In the genomic region with DNA sequence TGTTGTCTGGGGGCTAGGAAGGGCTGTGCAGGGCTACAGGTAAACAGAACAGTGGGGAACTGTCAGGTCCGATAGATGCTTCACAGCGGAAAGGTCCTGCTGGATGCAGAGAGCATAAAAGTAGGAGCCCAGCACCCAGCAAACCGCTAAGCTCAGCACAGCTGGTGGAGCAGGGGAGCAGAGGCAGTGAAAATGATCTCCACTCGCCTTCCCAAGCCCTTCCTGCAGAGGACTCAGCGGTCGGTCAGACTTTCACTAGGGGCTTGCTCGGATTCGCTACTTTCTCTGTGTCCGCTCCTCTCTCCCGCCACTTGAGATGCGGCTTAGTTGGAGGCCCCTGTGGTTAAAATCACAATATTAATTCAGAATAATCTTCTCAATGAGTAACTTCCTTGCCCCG, we compare ENCODE assay signal across 10 mouse cellular contexts. TPM values are rescaled to one million over a fixed set of nuclear protein-coding genes. Genes with fewer than 3 reads are reported as not detected.
DNase-seq lines count a peak whose midpoint lies in the region; ATAC-seq and TF ChIP-seq lines count a peak whose summit lies in the region.
"Had no signal": no experiment of that assay in that cellular context is flagged by ENCODE, and none has a peak within 500 bp of the region (broad histone marks: within the 10 kb centered on the region; RNA-seq: fewer than 3 reads in every experiment).

No protein-coding gene starts in this region.

- peaks cover 10% of the 10 kb centered on the region; the same call in 1 of the 2 replicates for H3K27me3 ChIP-seq in forebrain, embryonic 10.5 days (ENCODE audit: poor library complexity, severe bottlenecking)
- H3K27me3 ChIP-seq in forebrain, postnatal 0 days (ENCODE audit: insufficient read depth, low read length) = 0 out of 2 replicates have a peak, but pooled peaks cover 4% of the 10 kb centered on the region
- H3K27me3 ChIP-seq in intestine, embryonic 16.5 days (replicated peaks; ENCODE audit: control insufficient read depth, insufficient read depth, low read length) = no peaks in the 10 kb centered on the region
- no peaks in the 10 kb centered on the region for H3K27me3 ChIP-seq in intestine, postnatal 0 days (replicated peaks; ENCODE audit: control insufficient read depth, insufficient read depth, low read length)
- H3K27me3 ChIP-seq in E14TG2a.4 (ENCODE audit: insufficient read depth, low read length) = no peaks in the 10 kb centered on the region
- H3K27me3 ChIP-seq in limb, embryonic 11.5 days (ENCODE audit: control insufficient read depth, insufficient read depth, low read length) = no peaks in the 10 kb centered on the region
- H3K27me3 ChIP-seq: forebrain, embryonic 15.5 days had no signal

- H3K4me2 ChIP-seq in forebrain, postnatal 0 days (ENCODE audit: low read depth) = no peak overlapping the region
- H3K4me2 ChIP-seq in intestine, embryonic 16.5 days (ENCODE audit: low read depth, low read length) = no peak overlapping the region
- H3K4me2 ChIP-seq in intestine, postnatal 0 days (replicated peaks; ENCODE audit: low read depth) = no peak overlapping the region
- H3K4me2 ChIP-seq in limb, embryonic 11.5 days (ENCODE audit: low read depth, severe bottlenecking) = peak overlapping the region; percentile 26; the same call in 1 of the 2 replicates
- H3K4me2 ChIP-seq: forebrain, embryonic 15.5 days had no signal

- TF ChIP-seq CTCF in forebrain, postnatal 0 days (IDR thresholded peaks at IDR 0.05; ENCODE audit: low read depth) = no peak
- no peak for TF ChIP-seq CTCF in intestine, postnatal 0 days (IDR thresholded peaks at IDR 0.05; ENCODE audit: low read depth)
- no peak for TF ChIP-seq CTCF in E14TG2a.4 (conservative IDR thresholded peaks at IDR 0.05; ENCODE audit: low read length)

- no peak overlapping the region; the same call in 1 of the 2 replicates for H3K27ac ChIP-seq in forebrain, embryonic 10.5 days
- no peak overlapping the region for H3K27ac ChIP-seq in forebrain, postnatal 0 days (ENCODE audit: low read depth, low read length)
- no peak overlapping the region for H3K27ac ChIP-seq in intestine, embryonic 16.5 days (ENCODE audit: low read length)
- no peak overlapping the region for H3K27ac ChIP-seq in intestine, postnatal 0 days (ENCODE audit: low read depth, low read length)
- no peak overlapping the region for H3K27ac ChIP-seq in limb, embryonic 11.5 days (replicated peaks; ENCODE audit: low read depth, low read length)
- H3K27ac ChIP-seq: forebrain, embryonic 15.5 days had no signal

- no peaks in the 10 kb centered on the region for H3K36me3 ChIP-seq in forebrain, embryonic 10.5 days (replicated peaks)
- no peaks in the 10 kb centered on the region for H3K36me3 ChIP-seq in forebrain, postnatal 0 days (ENCODE audit: insufficient read depth)
- no peaks in the 10 kb centered on the region for H3K36me3 ChIP-seq in intestine, embryonic 16.5 days (ENCODE audit: control insufficient read depth, insufficient read depth, low read length)
- no peaks in the 10 kb centered on the region for H3K36me3 ChIP-seq in intestine, postnatal 0 days (ENCODE audit: control insufficient read depth, insufficient read depth)
- no peaks in the 10 kb centered on the region for H3K36me3 ChIP-seq in E14TG2a.4 (ENCODE audit: insufficient read depth, low read length)
- no peaks in the 10 kb centered on the region for H3K36me3 ChIP-seq in limb, embryonic 11.5 days (ENCODE audit: control insufficient read depth, insufficient read depth, low read length)
- H3K36me3 ChIP-seq: forebrain, embryonic 15.5 days had no signal

- no peak overlapping the region for H3K9ac ChIP-seq in forebrain, postnatal 0 days
- H3K9ac ChIP-seq in intestine, embryonic 16.5 days (ENCODE audit: low read depth, low read length) = peak overlapping the region; percentile 5; the same call in 1 of the 2 replicates
- H3K9ac ChIP-seq in intestine, postnatal 0 days (ENCODE audit: low read depth, low read length) = no peak overlapping the region
- H3K9ac ChIP-seq in limb, embryonic 11.5 days (ENCODE audit: low read length) = no peak overlapping the region
- H3K9ac ChIP-seq: forebrain, embryonic 15.5 days had no signal

- no peak for ATAC-seq in forebrain, postnatal 0 days
- no peak for ATAC-seq in intestine, embryonic 16.5 days
- ATAC-seq in intestine, postnatal 0 days = no peak
- no peak for ATAC-seq in limb, embryonic 11.5 days (ENCODE audit: insufficient number of reproducible peaks, low FRiP score, low TSS enrichment, low read depth)
- ATAC-seq: forebrain, embryonic 15.5 days had no signal

- H3K4me3 ChIP-seq in forebrain, embryonic 10.5 days = peak overlapping the region; percentile 26; the same call in 1 of the 2 replicates
- H3K4me3 ChIP-seq in forebrain, postnatal 0 days (ENCODE audit: low read depth, low read length) = no peak overlapping the region
- no peak overlapping the region for H3K4me3 ChIP-seq in intestine, embryonic 16.5 days (ENCODE audit: low read length)
- no peak overlapping the region for H3K4me3 ChIP-seq in intestine, postnatal 0 days (ENCODE audit: low read depth, low read length)
- H3K4me3 ChIP-seq in E14TG2a.4 (replicated peaks; ENCODE audit: low read length) = peak overlapping the region; percentile 30; the same call in 1 of the 2 replicates
- H3K4me3 ChIP-seq in limb, embryonic 11.5 days (ENCODE audit: low read depth, low read length) = no peak overlapping the region
- H3K4me3 ChIP-seq: forebrain, embryonic 15.5 days had no signal

- DNase-seq in forebrain, embryonic 10.5 days (ENCODE audit: extremely low spot score, low spot score) = no peak
- no peak for DNase-seq in forebrain, postnatal 0 days
- peak; percentile 53 for DNase-seq in limb, embryonic 11.5 days (ENCODE audit: low spot score)
- DNase-seq in cerebellum, postnatal 36 days = no peak
- no peak for DNase-seq in left cerebral cortex, adult 18-20 months (ENCODE audit: low spot score in 2 of 2)
- DNase-seq: adrenal gland, postnatal 25 days had no signal

- 6% methylated on average over 12 of the region's 12 CpGs for WGBS in forebrain, embryonic 10.5 days
- 19% methylated on average over 12 of the region's 12 CpGs for WGBS in forebrain, postnatal 0 days
- 25% methylated on average over 12 of the region's 12 CpGs for WGBS in intestine, embryonic 16.5 days
- 31% methylated on average over 12 of the region's 12 CpGs for WGBS in intestine, postnatal 0 days
- 12% methylated on average over 12 of the region's 12 CpGs for WGBS in limb, embryonic 11.5 days

- H3K9me3 ChIP-seq in forebrain, embryonic 10.5 days = no peaks in the 10 kb centered on the region
- H3K9me3 ChIP-seq in forebrain, postnatal 0 days (ENCODE audit: low read length) = no peaks in the 10 kb centered on the region
- H3K9me3 ChIP-seq in intestine, embryonic 16.5 days (ENCODE audit: control insufficient read depth, low read length) = no peaks in the 10 kb centered on the region
- H3K9me3 ChIP-seq in intestine, postnatal 0 days (ENCODE audit: control insufficient read depth) = no peaks in the 10 kb centered on the region
- 0 out of 2 replicates have a peak, but pooled peaks cover 4% of the 10 kb centered on the region for H3K9me3 ChIP-seq in E14TG2a.4 (ENCODE audit: low read length)
- H3K9me3 ChIP-seq in limb, embryonic 11.5 days (ENCODE audit: control insufficient read depth, low read length) = no peaks in the 10 kb centered on the region
- H3K9me3 ChIP-seq: forebrain, embryonic 15.5 days had no signal

- H3K4me1 ChIP-seq in forebrain, embryonic 10.5 days = peaks cover 22% of the 10 kb centered on the region
- no peaks in the 10 kb centered on the region for H3K4me1 ChIP-seq in forebrain, postnatal 0 days (ENCODE audit: insufficient read depth)
- no peaks in the 10 kb centered on the region for H3K4me1 ChIP-seq in intestine, embryonic 16.5 days (ENCODE audit: control insufficient read depth, insufficient read depth, low read length)
- no peaks in the 10 kb centered on the region for H3K4me1 ChIP-seq in intestine, postnatal 0 days (replicated peaks; ENCODE audit: control insufficient read depth, insufficient read depth, low read length)
- H3K4me1 ChIP-seq in E14TG2a.4 (replicated peaks; ENCODE audit: low read depth, low read length) = peaks cover 32% of the 10 kb centered on the region
- peaks cover 9% of the 10 kb centered on the region for H3K4me1 ChIP-seq in limb, embryonic 11.5 days (ENCODE audit: control insufficient read depth, insufficient read depth, low read length)
- H3K4me1 ChIP-seq: forebrain, embryonic 15.5 days had no signal

RNA-seq across cellular contexts. Expression of gene Setd4, which starts 45.4 kb away (rescaled TPM):
- 14.9 and 15.8 TPM in 2 replicates for polyA plus RNA-seq in forebrain, embryonic 10.5 days (2016; fragmentation: Nextera tagmentation; extraction: Ambion mirVana)
- 15.9 and 16.8 TPM in 2 replicates for total RNA-seq in forebrain, postnatal 0 days (2014; rRNA removed)
- 11.9 and 14.7 TPM in 2 replicates for polyA plus RNA-seq in forebrain, postnatal 0 days (2015; fragmentation: Nextera tagmentation; extraction: Ambion mirVana)
- 8.3 and 9.7 TPM in 2 replicates for polyA plus RNA-seq in intestine, embryonic 16.5 days (2015; fragmentation: Nextera tagmentation; extraction: Ambion mirVana)
- polyA plus RNA-seq in intestine, postnatal 0 days (2015; fragmentation: Nextera tagmentation; extraction: Ambion mirVana) = 4.3 and 5.6 TPM in 2 replicates
- polyA plus RNA-seq in limb, embryonic 11.5 days (2014; fragmentation: Nextera tagmentation; extraction: Ambion mirVana) = 15.2 and 19.0 TPM in 2 replicates
- 10 to 100 TPM in 1 of 2 experiments, 1 to 10 TPM in 1; 10.0 to 11.5 TPM for total RNA-seq in left cerebral cortex, adult 18-20 months (2021)

RNA-seq across cellular contexts. Expression of gene Cbr1, which starts 47.2 kb away (rescaled TPM):
- polyA plus RNA-seq in forebrain, embryonic 10.5 days (2016; fragmentation: Nextera tagmentation; extraction: Ambion mirVana) = 81.9 and 84.7 TPM in 2 replicates
- total RNA-seq in forebrain, postnatal 0 days (2014; rRNA removed) = 58.2 and 68.8 TPM in 2 replicates
- polyA plus RNA-seq in forebrain, postnatal 0 days (2015; fragmentation: Nextera tagmentation; extraction: Ambion mirVana) = 109 and 111 TPM in 2 replicates
- 159 and 167 TPM in 2 replicates for polyA plus RNA-seq in intestine, embryonic 16.5 days (2015; fragmentation: Nextera tagmentation; extraction: Ambion mirVana)
- polyA plus RNA-seq in intestine, postnatal 0 days (2015; fragmentation: Nextera tagmentation; extraction: Ambion mirVana) = 395 and 423 TPM in 2 replicates
- 119 and 129 TPM in 2 replicates for polyA plus RNA-seq in limb, embryonic 11.5 days (2014; fragmentation: Nextera tagmentation; extraction: Ambion mirVana)
- total RNA-seq in left cerebral cortex, adult 18-20 months (2021) = 10 to 100 TPM; 67.9 to 74.3 TPM

Comparison
In these comparisons a context has a peak if more than half of its experiments do, and no peak if none do; other contexts are left out.
1. H3K4me3 ChIP-seq: peak in forebrain, embryonic 10.5 days (single experiment) and E14TG2a.4 (single experiment); none in forebrain, postnatal 0 days (single experiment), intestine, embryonic 16.5 days (single experiment), intestine, postnatal 0 days (single experiment) and limb, embryonic 11.5 days (single experiment).